Mouse (Mus musculus) liver, embryonic 12.5 days (tissue): ENCODE data around the gene Nhej1. TPM values are rescaled to one million over a fixed set of nuclear protein-coding genes. Genes with fewer than 3 reads are reported as not detected.

Experiments
- ATAC-seq: fragments of 200-750 bp; cut with Nextera tagmentation; 2 replicates; pipeline ENCODE4 v1.8.0; 2017; ENCODE audit warnings: moderate number of reproducible peaks, mild to moderate bottlenecking, moderate library complexity
- H3K27ac ChIP-seq: fragments of 300-500 bp; sonication (generic); 2 replicates; pipeline ENCODE4 v1.5.1; 2016; ENCODE audit warnings: mild to moderate bottlenecking
- H3K27me3 ChIP-seq: fragments of 300-500 bp; sonication (generic); replicated peaks from 2 replicates; pipeline ENCODE4 v1.6.1; 2016; ENCODE audit warnings: mild to moderate bottlenecking, moderate library complexity
- H3K36me3 ChIP-seq: fragments of 300-500 bp; sonication (generic); 2 replicates; pipeline ENCODE4 v1.6.1; 2016; ENCODE audit warnings: mild to moderate bottlenecking, moderate library complexity
- H3K4me1 ChIP-seq: fragments of 300-500 bp; sonication (generic); 2 replicates; pipeline ENCODE4 v1.6.1; 2016
- H3K4me2 ChIP-seq: fragments of 300-500 bp; sonication (generic); 2 replicates; pipeline ENCODE4 v1.6.1; 2016; ENCODE audit warnings: mild to moderate bottlenecking, moderate library complexity
- H3K4me3 ChIP-seq: fragments of 300-500 bp; sonication (generic); 2 replicates; pipeline ENCODE4 v1.5.1; 2016; ENCODE audit warnings: mild to moderate bottlenecking, moderate library complexity
- H3K9ac ChIP-seq: fragments of 300-500 bp; sonication (generic); 2 replicates; pipeline ENCODE4 v1.6.1; 2016; ENCODE audit warnings: mild to moderate bottlenecking, moderate library complexity
- H3K9me3 ChIP-seq: fragments of 300-500 bp; sonication (generic); replicated peaks from 2 replicates; pipeline ENCODE4 v1.6.1; 2016; ENCODE audit warnings: mild to moderate bottlenecking, moderate library complexity
- WGBS: fragments of 180-500 bp; shearing (Covaris S2); methylation state at CpG from one replicate; pipeline ENCODE4 v1.1.7; 2016; ENCODE audit not compliant: insufficient replicate concordance; 5-methylcytosine and 5-hydroxymethylcytosine counted together
- polyA plus RNA-seq: library from polyadenylated mRNA; unstranded; fragments of >200 nt; fragmentation: Nextera tagmentation; extraction: Ambion mirVana; gene quantifications from 2 replicates; pipeline ENCODE4 v1.2.1, GENCODE M21; 2016

Gene Nhej1
- 6.7 and 6.8 TPM in 2 replicates for polyA plus RNA-seq

DNA sequence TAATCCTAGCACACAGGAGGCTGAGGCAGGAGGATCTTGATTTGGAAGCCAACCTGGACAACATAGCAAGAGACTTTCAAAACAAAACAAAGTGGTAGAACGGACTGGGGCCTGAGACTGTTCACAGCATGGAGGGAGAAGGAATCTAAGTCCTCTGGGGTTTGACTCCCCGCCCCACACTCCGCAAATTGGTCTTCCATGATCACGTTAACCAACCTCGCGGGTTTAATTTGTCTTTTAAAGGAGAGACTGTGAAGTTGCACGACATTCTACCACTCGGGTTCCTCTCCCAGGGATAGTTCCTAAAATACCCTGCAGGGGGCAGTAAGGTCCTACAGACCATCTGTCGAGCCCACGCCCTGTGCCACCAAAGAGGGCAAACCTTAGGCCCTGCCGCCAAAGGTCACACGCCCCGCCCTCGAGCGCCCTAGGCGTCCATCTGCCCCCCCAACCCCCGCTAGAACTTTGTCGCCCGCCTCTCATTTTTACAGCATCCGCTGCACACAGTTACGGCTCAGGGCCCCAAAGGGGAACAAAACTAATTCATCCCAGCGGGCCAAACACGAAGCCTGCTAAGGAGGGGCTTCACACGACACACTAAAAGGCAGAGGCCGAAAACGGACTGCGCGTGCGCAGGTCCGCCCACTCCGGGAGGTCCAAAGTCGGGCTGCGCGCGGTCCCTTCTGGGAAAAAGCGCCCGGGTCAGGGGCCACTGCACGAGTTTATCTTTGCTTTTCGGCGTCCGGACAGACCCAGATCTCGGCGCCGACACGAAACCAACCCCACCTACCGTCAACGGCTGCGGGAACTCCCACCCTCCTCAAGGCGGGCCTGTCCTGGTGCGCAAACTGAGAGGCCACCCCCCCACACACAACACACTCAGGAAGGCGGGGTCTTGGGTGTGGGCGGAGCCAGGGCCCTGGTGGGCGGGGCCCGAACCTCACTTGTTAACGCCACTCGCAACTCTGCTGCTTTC lies at the start of gene Nhej1:
Gene Nhej1, minus strand, starts transcription at position 855 of the 976 bp plus-strand sequence.
- H3K9ac ChIP-seq: peak within 1 kb of the TSS; percentile 72
- 1% methylated on average over 56 of the region's 56 CpGs for WGBS
- peak within 1 kb of the TSS; percentile 96 for H3K27ac ChIP-seq
- peak within 1 kb of the TSS; percentile 62 for H3K4me3 ChIP-seq
- H3K4me1 ChIP-seq: peaks cover 28% of the 10 kb centered on the region
- no peaks in the 10 kb centered on the region for H3K9me3 ChIP-seq
- H3K27me3 ChIP-seq: no peaks in the 10 kb centered on the region; the same call in 1 of the 2 replicates
- H3K36me3 ChIP-seq: no peaks in the 10 kb centered on the region
- H3K4me2 ChIP-seq: peak within 1 kb of the TSS; percentile 75
- ATAC-seq: peak; percentile 94

DNA sequence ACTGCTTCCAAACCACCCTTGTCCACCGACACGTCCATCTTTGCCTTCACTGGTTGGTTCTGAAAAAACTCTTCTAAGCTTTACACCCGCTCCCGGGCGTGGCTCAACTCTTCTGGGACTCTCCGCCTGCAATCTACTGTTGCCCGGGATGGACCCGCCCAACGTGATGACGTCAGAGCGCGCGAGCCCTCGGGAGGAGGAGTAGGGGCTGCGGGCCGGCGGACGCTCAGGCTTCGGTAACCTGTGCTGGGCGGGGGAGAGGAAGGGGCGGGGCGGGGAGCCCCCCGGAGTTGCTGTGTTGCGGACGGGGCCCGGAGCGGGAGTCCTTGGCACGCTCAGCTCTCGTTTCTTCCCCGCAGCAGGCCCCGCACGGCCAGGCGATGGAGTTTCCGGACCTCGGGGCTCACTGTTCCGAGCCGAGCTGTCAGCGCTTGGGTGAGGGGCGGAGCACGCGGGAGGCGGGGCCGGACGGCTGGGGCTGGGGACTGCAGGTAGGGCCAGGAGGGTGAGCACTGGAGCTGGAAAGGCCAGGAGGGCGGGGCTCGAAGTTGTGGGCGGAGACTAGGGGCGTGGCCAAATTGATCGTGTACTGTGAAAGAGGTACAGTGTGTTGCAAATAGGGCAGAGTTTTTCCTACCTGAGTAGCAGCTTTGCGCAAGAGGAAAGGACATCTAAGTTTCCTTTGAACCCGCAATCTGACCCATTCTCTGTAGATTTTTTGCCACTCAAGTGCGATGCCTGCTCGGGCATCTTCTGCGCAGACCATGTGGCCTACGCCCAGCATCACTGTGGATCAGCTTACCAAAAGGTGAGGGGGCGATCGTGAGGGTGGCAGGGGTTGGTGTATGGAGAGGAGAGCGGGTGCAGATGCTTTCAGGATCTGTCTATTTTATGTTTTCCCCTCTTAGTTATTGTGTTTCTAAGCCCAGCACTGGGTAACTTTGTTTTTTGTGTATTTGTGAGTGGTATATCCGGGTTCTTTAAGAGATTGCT lies 43.8 kb upstream of the Nhej1 start, which contains the start of gene Zfand2b:
Gene Zfand2b, plus strand, starts transcription at position 175 of the 993 bp plus-strand sequence.
- H3K4me3 ChIP-seq: peak within 1 kb of the TSS; percentile 83
- peak within 1 kb of the TSS; percentile 87 for H3K9ac ChIP-seq
- H3K27me3 ChIP-seq: no peaks in the 10 kb centered on the region
- ATAC-seq: peak; percentile 96
- H3K36me3 ChIP-seq: peaks cover 43% of the 10 kb centered on the region
- H3K4me2 ChIP-seq: peak within 1 kb of the TSS; percentile 82
- H3K9me3 ChIP-seq: no peaks in the 10 kb centered on the region
- H3K27ac ChIP-seq: peak within 1 kb of the TSS; percentile 97
- H3K4me1 ChIP-seq: peaks cover 33% of the 10 kb centered on the region
- WGBS: 1% methylated on average over 53 of the region's 59 CpGs

DNA sequence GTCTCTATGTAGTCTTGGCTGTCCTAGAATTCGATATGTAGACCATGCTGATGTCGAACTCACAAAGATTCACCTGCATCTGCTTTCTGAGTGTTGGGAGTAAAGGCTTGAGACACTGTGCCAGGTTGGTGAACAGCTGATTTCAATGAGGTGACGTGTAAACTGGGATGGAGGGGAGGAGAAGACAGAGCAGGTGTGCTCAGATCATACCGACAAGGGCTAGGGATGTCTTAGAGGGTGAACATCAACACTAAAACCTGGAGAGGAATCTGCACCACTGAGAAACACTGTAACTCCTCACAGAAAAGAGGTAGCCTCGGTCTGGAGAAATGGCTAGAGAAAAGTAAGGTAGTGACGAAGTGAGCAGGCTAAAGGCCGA lies 43.1 kb upstream of the Nhej1 start:
- Histone ChIP-seq H3K4me3 (peak overlapping the region; percentile 83), H3K9me3 (no peaks in the 10 kb centered on the region), H3K4me2 (peak overlapping the region; percentile 82), H3K4me1 (peaks cover 33% of the 10 kb centered on the region), H3K36me3 (peaks cover 36% of the 10 kb centered on the region), H3K9ac (peak overlapping the region; percentile 87), H3K27me3 (no peaks in the 10 kb centered on the region), H3K27ac (peak overlapping the region; percentile 97)
- peak; percentile 30 for ATAC-seq
- WGBS: 10% methylated on average over 7 of the region's 7 CpGs

DNA sequence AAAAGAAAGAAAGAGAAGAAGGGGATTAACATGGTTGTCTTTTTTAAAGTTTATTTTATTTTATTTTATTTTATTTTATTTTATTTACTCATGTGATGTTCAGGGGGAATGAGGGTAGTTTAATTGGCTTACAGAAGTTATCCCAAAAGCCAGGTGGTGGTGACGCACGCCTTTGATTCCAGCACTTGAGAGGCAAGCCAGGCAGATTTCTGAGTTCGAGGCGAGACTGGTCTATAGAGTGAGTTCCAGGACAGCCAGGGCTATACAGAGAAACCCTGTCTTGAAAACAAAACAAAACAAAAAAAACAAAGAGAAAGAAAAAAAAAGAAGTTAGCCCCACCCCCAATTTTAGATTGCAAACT lies 35.2 kb upstream of the Nhej1 start:
- Histone ChIP-seq H3K9ac (peak overlapping the region; percentile 40), H3K27ac (peak overlapping the region; percentile 93), H3K4me1 (peaks cover 45% of the 10 kb centered on the region), H3K4me2 (peak overlapping the region; percentile 44), H3K36me3 (no peaks in the 10 kb centered on the region), H3K9me3 (no peaks in the 10 kb centered on the region), H3K4me3 (0 out of 2 replicates have a peak overlapping the region, but pooled peaks have one; percentile 6), H3K27me3 (no peaks in the 10 kb centered on the region)
- peak; percentile 68 for ATAC-seq
- 36% methylated on average over 4 of the region's 4 CpGs for WGBS

DNA sequence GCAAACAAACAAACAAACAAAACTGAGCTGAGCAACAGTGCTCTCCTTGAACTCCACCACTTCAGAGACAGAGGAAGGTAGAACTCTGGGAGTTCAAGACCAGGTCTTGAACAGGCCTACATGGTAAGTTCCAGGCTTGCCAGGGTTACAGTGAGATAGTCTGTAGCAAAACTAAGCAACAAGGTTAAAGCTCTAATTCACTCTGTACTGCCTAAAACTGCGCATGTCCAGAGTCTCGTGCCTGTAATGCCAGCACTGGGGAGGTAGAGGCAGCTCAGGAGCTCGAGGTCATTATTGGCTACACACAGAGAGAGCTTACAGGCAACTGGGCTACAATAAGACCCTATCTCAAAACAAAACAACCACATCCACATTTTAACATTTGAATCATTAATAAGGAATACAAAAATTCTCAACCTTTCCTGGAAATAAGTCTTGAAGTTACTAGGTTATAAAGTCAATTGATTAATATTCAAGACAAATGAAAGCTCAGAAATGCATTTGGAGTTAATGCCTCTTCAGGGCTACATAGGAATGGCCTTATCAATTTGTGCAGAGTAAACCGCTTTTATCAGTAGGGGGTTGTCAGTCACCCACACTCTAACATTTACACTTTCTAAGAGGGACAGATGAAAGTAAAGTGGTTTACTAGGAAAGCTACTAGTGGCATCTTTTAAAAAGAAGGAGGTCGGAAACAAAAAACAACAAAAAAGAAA lies 34.7 kb upstream of the Nhej1 start:
- H3K36me3 ChIP-seq: no peaks in the 10 kb centered on the region
- 27% methylated on average over 5 of the region's 5 CpGs for WGBS
- peak; percentile 94 for ATAC-seq
- no peaks in the 10 kb centered on the region for H3K9me3 ChIP-seq
- peak overlapping the region; percentile 93 for H3K27ac ChIP-seq
- no peak overlapping the region for H3K4me3 ChIP-seq
- peaks cover 50% of the 10 kb centered on the region for H3K4me1 ChIP-seq
- peak overlapping the region; percentile 50; the same call in 1 of the 2 replicates for H3K9ac ChIP-seq
- H3K4me2 ChIP-seq: peak overlapping the region; percentile 44
- H3K27me3 ChIP-seq: no peaks in the 10 kb centered on the region

DNA sequence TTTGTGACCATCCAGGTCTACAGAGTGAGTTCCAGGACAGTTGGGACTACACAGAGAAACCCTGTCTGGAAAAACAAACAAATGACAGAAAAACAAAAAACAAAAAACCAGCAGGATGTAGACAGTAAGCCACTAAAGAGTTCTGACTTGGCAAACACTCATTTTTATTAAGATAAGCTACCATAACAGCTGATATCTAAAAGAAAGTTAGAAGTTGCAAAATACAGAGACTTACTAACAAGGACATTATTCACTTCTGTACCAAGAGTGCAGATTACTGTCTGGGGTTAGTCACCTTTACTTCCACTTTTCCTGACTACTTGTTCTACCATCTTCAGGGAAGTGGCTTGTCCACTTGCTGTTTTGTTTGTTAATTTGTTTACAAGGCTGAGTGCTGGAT lies 34.0 kb upstream of the Nhej1 start:
- H3K36me3 ChIP-seq: no peaks in the 10 kb centered on the region
- H3K27me3 ChIP-seq: no peaks in the 10 kb centered on the region
- H3K27ac ChIP-seq: peak overlapping the region; percentile 93
- no peak for ATAC-seq
- H3K9me3 ChIP-seq: no peaks in the 10 kb centered on the region
- peaks cover 50% of the 10 kb centered on the region for H3K4me1 ChIP-seq
- H3K9ac ChIP-seq: peak overlapping the region; percentile 50; the same call in 1 of the 2 replicates
- no peak overlapping the region for H3K4me3 ChIP-seq
- H3K4me2 ChIP-seq: no peak overlapping the region

DNA sequence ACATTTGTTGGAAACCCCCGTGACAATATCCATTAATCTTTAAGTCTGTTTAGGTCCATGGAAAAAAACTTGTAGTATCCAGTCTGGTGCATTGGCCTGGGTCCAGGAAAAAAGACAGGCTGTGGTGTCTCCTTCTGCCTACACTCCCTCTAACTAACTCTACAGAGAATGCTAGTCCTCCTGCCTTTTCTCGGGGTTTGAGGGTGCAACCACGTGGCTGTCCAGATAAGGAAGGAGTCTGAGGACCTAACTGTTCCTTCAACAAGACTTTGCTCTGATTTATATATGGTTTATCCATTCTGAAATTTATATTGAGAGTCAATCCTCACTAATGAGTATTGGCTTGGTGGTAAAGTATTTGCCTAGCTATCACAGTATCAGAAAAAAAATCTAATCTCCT lies 30.8 kb upstream of the Nhej1 start:
- H3K4me3 ChIP-seq: no peak overlapping the region
- peaks cover 44% of the 10 kb centered on the region for H3K4me1 ChIP-seq
- no peak overlapping the region for H3K4me2 ChIP-seq
- no peak overlapping the region for H3K27ac ChIP-seq
- 30% methylated on average over 3 of the region's 3 CpGs for WGBS
- no peaks in the 10 kb centered on the region for H3K27me3 ChIP-seq
- no peaks in the 10 kb centered on the region for H3K9me3 ChIP-seq
- no peak overlapping the region for H3K9ac ChIP-seq
- no peak for ATAC-seq
- H3K36me3 ChIP-seq: no peaks in the 10 kb centered on the region

DNA sequence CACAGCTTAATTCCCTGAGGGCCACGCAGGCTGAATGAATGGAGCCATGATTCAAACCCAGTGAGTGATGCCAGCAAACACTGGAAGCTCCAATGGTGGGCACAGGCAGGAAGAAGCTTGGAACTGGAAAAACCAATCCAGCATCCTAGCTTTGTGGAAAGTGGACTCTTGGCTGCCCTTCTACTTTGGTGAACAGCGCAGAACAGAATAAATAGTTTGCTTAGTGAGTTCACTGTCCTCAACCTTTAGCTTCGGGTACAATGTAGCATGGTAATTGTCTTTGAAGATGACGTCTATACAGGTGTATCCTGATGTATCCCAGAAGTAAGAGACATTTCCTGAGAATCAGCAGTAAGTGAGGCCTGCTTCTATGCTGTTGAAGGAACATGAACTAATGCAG lies 23.7 kb upstream of the Nhej1 start:
- Histone ChIP-seq H3K27me3 (no peaks in the 10 kb centered on the region), H3K36me3 (peaks cover 65% of the 10 kb centered on the region), H3K4me2 (no peak overlapping the region), H3K9ac (no peak overlapping the region), H3K4me3 (no peak overlapping the region), H3K9me3 (no peaks in the 10 kb centered on the region), H3K4me1 (peaks cover 43% of the 10 kb centered on the region), H3K27ac (no peak overlapping the region)
- no peak for ATAC-seq
- 86% methylated on average over 4 of the region's 4 CpGs for WGBS

DNA sequence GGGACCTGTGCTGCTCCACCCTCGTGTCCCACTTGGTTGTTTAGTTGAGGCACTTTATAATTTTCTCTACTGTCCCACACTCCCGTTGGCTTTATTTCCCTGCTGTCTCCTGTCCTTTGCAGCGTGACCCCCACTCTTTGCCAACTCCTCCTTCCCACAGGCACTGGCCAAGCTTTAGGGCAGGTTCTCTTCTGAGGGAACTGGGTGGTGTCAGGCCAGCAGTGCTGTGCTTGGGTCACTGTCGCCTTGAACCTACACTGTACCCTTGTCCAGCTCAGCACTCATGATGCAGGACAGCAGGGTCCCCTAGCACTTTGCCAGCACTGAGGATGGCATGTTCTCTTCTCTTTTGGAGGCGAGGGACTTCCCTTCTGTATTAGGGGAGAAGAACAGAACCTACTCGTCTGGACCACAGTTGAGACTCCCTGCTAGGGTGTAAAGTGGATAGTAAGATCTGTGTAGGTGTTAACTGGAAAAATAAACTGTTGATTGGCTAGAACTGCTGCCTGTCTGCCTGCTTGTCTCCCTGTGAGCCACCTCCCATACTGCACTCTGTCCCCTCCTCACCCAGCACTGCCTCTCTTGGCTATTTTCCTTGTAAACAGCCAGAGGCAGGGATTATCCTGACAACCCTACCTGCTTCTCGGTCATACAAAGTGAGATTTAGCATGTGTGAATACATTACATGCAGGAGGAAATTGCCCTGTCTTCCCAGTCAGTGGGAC lies 22.6 kb upstream of the Nhej1 start:
- peak overlapping the region; percentile 99 for H3K27ac ChIP-seq
- no peaks in the 10 kb centered on the region for H3K9me3 ChIP-seq
- H3K36me3 ChIP-seq: peaks cover 65% of the 10 kb centered on the region
- H3K27me3 ChIP-seq: no peaks in the 10 kb centered on the region
- H3K9ac ChIP-seq: peak overlapping the region; percentile 45; the same call in 1 of the 2 replicates
- H3K4me3 ChIP-seq: no peak overlapping the region
- H3K4me1 ChIP-seq: peaks cover 45% of the 10 kb centered on the region
- WGBS: 81% methylated on average over 7 of the region's 7 CpGs
- ATAC-seq: no peak
- 0 out of 2 replicates have a peak overlapping the region, but pooled peaks have one; percentile 88 for H3K4me2 ChIP-seq

DNA sequence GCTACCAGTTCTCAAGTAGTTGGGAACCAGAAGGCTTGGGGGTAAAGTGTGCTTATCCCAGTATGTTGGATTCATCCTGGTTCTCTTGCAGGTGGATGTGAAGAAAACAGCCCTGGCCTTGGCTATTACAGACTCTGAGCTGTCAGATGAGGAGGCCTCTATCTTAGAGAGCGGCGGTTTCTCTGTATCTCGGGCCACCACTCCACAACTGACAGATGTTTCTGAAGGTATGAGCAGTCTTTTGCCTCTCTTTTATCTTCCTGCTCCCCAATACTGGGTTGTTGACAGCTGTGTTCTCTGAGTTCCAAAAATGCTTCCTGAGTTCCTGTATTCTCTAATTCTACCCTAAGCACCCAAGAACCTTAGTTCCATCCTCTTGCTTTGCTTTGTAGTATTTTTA lies 20.6 kb upstream of the Nhej1 start:
- peak; percentile 23; the same call in 1 of the 2 replicates for ATAC-seq
- peak overlapping the region; percentile 92; the same call in 1 of the 2 replicates for H3K9ac ChIP-seq
- peaks cover 51% of the 10 kb centered on the region for H3K4me1 ChIP-seq
- peak overlapping the region; percentile 81 for H3K4me3 ChIP-seq
- 35% methylated on average over 3 of the region's 3 CpGs for whole genome bisulfite sequencing
- peak overlapping the region; percentile 88 for H3K4me2 ChIP-seq
- no peaks in the 10 kb centered on the region for H3K27me3 ChIP-seq
- no peaks in the 10 kb centered on the region for H3K9me3 ChIP-seq
- H3K27ac ChIP-seq: peak overlapping the region; percentile 99
- peaks cover 65% of the 10 kb centered on the region for H3K36me3 ChIP-seq
